Mouse (Mus musculus) E14TG2a.4 (cell line): ENCODE measurements around the gene Iqschfp.

Experiments
- CTCF ChIP-seq: conservative IDR thresholded peaks from 2 replicates; pipeline ENCODE4 v1.5.1; 2014; ENCODE audit warnings: low read length
- NANOG ChIP-seq: IDR thresholded peaks from 2 replicates; pipeline ENCODE4 v1.6.1; 2014; ENCODE audit warnings: borderline replicate concordance, low read length, mixed read lengths

- TF ChIP-seq CTCF (no peak), NANOG (no peak)
These were observed 110.4 kb downstream of the Iqschfp start for GRCm38 (mm10) chr3:68002415-68002814.
